Mouse (Mus musculus) heart, adult 2 months (tissue): ENCODE results near the gene Otop2. TPM values are rescaled to one million over a fixed set of nuclear protein-coding genes. Genes with fewer than 3 reads are reported as not detected.
A peak's percentile ranks its signal among the peaks of the same experiment; 100 is the strongest.

Source experiments
- DNase-seq, 2 experiments: peaks; one replicate each; pipeline ENCODE4 v3.0.0; 2021
- H3K27ac ChIP-seq: fragments of 200-600 bp; 2 replicates; pipeline ENCODE4 v1.8.1; 2022
- H3K27me3 ChIP-seq: fragments of 200-500 bp; 2 replicates; pipeline ENCODE4 v1.6.1; 2012; ENCODE audit warnings: mild to moderate bottlenecking, low read length, inconsistent platforms, mixed read lengths; ENCODE audit not compliant: control insufficient read depth, insufficient read depth
- H3K36me3 ChIP-seq: fragments of 200-500 bp; 2 replicates; pipeline ENCODE4 v1.6.1; 2012; ENCODE audit warnings: low read length, inconsistent platforms; ENCODE audit not compliant: control insufficient read depth, insufficient read depth
- H3K4me1 ChIP-seq: fragments of 200-500 bp; 2 replicates; pipeline ENCODE4 v1.6.1; 2011; ENCODE audit warnings: low read length; ENCODE audit not compliant: control insufficient read depth, insufficient read depth
- H3K4me3 ChIP-seq: fragments of 200-600 bp; 2 replicates; pipeline ENCODE4 v1.8.1; 2022
- H3K79me2 ChIP-seq: fragments of 200-500 bp; replicated peaks from 2 replicates; pipeline ENCODE4 v1.6.1; 2012; ENCODE audit warnings: mild to moderate bottlenecking, inconsistent platforms, low read length, moderate library complexity, mixed read lengths; ENCODE audit not compliant: control insufficient read depth, insufficient read depth
- H3K9ac ChIP-seq: fragments of 200-500 bp; 2 replicates; pipeline ENCODE4 v1.6.1; 2012; ENCODE audit warnings: low read depth, mild to moderate bottlenecking, control low read depth, inconsistent platforms, low read length, mixed read lengths
- CTCF ChIP-seq: fragments of 200-600 bp; IDR thresholded peaks from 2 replicates; pipeline ENCODE4 v1.8.1; 2022; ENCODE audit warnings: antibody characterized with exemption, mild to moderate bottlenecking, moderate library complexity
- EP300 ChIP-seq: fragments of 200-500 bp; IDR thresholded peaks from 2 replicates; pipeline ENCODE4 v1.6.1; 2011; ENCODE audit warnings: low read depth, low read length, control low read depth; ENCODE audit not compliant: insufficient read depth
- POLR2A ChIP-seq: fragments of 200-500 bp; IDR thresholded peaks from 2 replicates; pipeline ENCODE4 v1.6.1; 2011; ENCODE audit warnings: mild to moderate bottlenecking, low read depth, low read length, control low read depth; ENCODE audit not compliant: insufficient read depth
- WGBS: fragments of 180-500 bp; shearing (Covaris S2); methylation state at CpG from one replicate; pipeline ENCODE4 v1.1.7; 2018; 5-methylcytosine and 5-hydroxymethylcytosine counted together
- intact Hi-C: fragments of 180-260 bp; cut with DNase I; formaldehyde crosslinking; loops from one replicate; pipeline ENCODE4 v1.15.1; 2025
- polyA plus RNA-seq: library from polyadenylated mRNA; depleted of rRNA; stranded (reverse); fragments of >200 nt; gene quantifications from 2 replicates; pipeline ENCODE4 v1.2.3, GENCODE M21; 2012
- total RNA-seq, 2 experiments: library from RNA; stranded (reverse); gene quantifications; 2 replicates each; pipeline ENCODE4 v1.2.3; 2021

The Otop2 gene
- total and polyA plus RNA-seq, 3 experiments, result not detected

- Histone ChIP-seq H3K79me2 (no peaks in the 10 kb centered on the region), H3K27me3 (peaks cover 17% of the 10 kb centered on the region), H3K4me1 (no peaks in the 10 kb centered on the region; the same call in 1 of the 2 replicates), H3K9ac (no peak overlapping the region), H3K4me3 (no peak overlapping the region), H3K27ac (no peak overlapping the region), H3K36me3 (no peaks in the 10 kb centered on the region)
- intact Hi-C loops, result no loop called here
- TF ChIP-seq POLR2A, result no peak
- no peak for TF ChIP-seq CTCF
- TF ChIP-seq EP300, result no peak
- WGBS, result 13% methylated on average over 32 of the region's 32 CpGs
- DNase-seq, result no peak
These were observed 16.4 kb downstream of the Otop2 start for GRCm38 (mm10) chr11:115323354-115323753.

GRCm38 (mm10) chr11:115326730-115327129 is 19.8 kb downstream of the Otop2 start:
- H3K79me2 ChIP-seq, result no peaks in the 10 kb centered on the region
- H3K9ac ChIP-seq, result no peak overlapping the region
- intact Hi-C loops, result no loop called here
- WGBS, result 72% methylated on average over 7 of the region's 7 CpGs
- no peaks in the 10 kb centered on the region for H3K36me3 ChIP-seq
- peaks cover 6% of the 10 kb centered on the region for H3K27me3 ChIP-seq
- DNase-seq, result no peak
- no peaks in the 10 kb centered on the region; the same call in 1 of the 2 replicates for H3K4me1 ChIP-seq
- no peak overlapping the region for H3K27ac ChIP-seq
- TF ChIP-seq POLR2A, result no peak
- no peak for TF ChIP-seq EP300
- TF ChIP-seq CTCF, result no peak
- no peak overlapping the region for H3K4me3 ChIP-seq

- peaks cover 1% of the 10 kb centered on the region for H3K27me3 ChIP-seq
These were observed 22.4 kb downstream of the Otop2 start for GRCm38 (mm10) chr11:115329339-115329738.

GRCm38 (mm10) chr11:115334531-115334930 is 27.6 kb downstream of the Otop2 start, which contains the start of gene Otop3:
TSS of gene Otop3 (plus strand) at chr11:115334731.
- no peaks in the 10 kb centered on the region for H3K36me3 ChIP-seq
- no peak within 1 kb of the TSS for H3K9ac ChIP-seq
- intact Hi-C loops, result no loop called here
- WGBS, result 6% methylated on average over 29 of the region's 29 CpGs
- H3K27me3 ChIP-seq, result peaks cover 6% of the 10 kb centered on the region
- no peak within 1 kb of the TSS for H3K27ac ChIP-seq
- H3K79me2 ChIP-seq, result no peaks in the 10 kb centered on the region
- no peak within 1 kb of the TSS for H3K4me3 ChIP-seq
- TF ChIP-seq EP300 (no peak), CTCF (no peak), POLR2A (no peak)
- no peak for DNase-seq
- no peaks in the 10 kb centered on the region for H3K4me1 ChIP-seq

More at GRCm38 (mm10) chr11:115329339-115329738, 22.4 kb downstream of the Otop2 start:
- TF ChIP-seq POLR2A (no peak), CTCF (peak; percentile 28), EP300 (no peak)
- Histone ChIP-seq H3K4me1 (no peaks in the 10 kb centered on the region), H3K27ac (no peak overlapping the region), H3K36me3 (no peaks in the 10 kb centered on the region), H3K9ac (no peak overlapping the region), H3K4me3 (no peak overlapping the region), H3K79me2 (no peaks in the 10 kb centered on the region)
- WGBS, result 63% methylated on average over 15 of the region's 15 CpGs
- DNase-seq, result no peak
- intact Hi-C loops, result no loop called here

GRCm38 (mm10) chr11:115335223-115335622 is 28.3 kb downstream of the Otop2 start:
- Histone ChIP-seq H3K4me3 (no peak overlapping the region), H3K79me2 (no peaks in the 10 kb centered on the region), H3K4me1 (no peaks in the 10 kb centered on the region), H3K27ac (no peak overlapping the region), H3K27me3 (peaks cover 6% of the 10 kb centered on the region), H3K36me3 (no peaks in the 10 kb centered on the region), H3K9ac (no peak overlapping the region)
- intact Hi-C loops, result no loop called here
- 50% methylated on average over 12 of the region's 12 CpGs for WGBS
- TF ChIP-seq POLR2A (no peak), CTCF (no peak), EP300 (no peak)
- DNase-seq, result no peak

GRCm38 (mm10) chr11:115336115-115336514 is 29.2 kb downstream of the Otop2 start:
- TF ChIP-seq EP300, result no peak
- TF ChIP-seq CTCF, result no peak
- TF ChIP-seq POLR2A, result no peak
- WGBS, result 17% methylated on average over 6 of the region's 6 CpGs
- Histone ChIP-seq H3K4me1 (no peaks in the 10 kb centered on the region), H3K36me3 (no peaks in the 10 kb centered on the region), H3K27me3 (peaks cover 6% of the 10 kb centered on the region), H3K9ac (no peak overlapping the region), H3K4me3 (no peak overlapping the region), H3K79me2 (no peaks in the 10 kb centered on the region), H3K27ac (no peak overlapping the region)
- DNase-seq, result no peak
- intact Hi-C loops, result no loop called here
